Mouse (Mus musculus): Measurements from ENCODE around the gene Glcci1.

Gene Glcci1

GRCm38 (mm10) chr6:8509551-8509950 is at the start of gene Glcci1:
TSS of gene Glcci1 (plus strand) at chr6:8509600.
- DNase-seq (ENCODE audit: low spot score in 2 of 2), result peak; percentile 52 to 61

DNA sequence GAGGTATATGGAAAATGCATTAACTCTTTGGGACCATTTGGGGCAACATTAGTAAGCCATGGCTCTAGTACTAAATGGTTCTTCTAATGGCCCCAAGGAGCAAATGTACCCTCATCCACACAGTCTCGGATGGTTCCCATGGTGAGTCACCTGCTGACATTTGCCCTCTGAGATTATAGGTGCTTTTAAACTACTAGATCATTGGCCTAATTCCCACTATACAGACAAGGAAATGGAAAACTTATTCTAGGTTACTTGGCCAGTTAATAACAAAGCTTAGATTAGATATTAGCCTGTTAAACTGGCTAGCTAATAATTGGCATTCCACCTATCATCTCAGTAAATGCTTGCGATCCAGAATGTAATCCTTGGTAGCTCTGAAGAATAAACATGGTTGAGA is 47.0 kb upstream of the Glcci1 start:
- no peak for DNase-seq (ENCODE audit: low spot score in 2 of 2)

GRCm38 (mm10) chr6:8465388-8465787 is 44.0 kb upstream of the Glcci1 start:
- DNase-seq (ENCODE audit: low spot score in 2 of 2), result no peak

GRCm38 (mm10) chr6:8465985-8466384 is 43.4 kb upstream of the Glcci1 start:
- no peak for DNase-seq (ENCODE audit: low spot score in 2 of 2)

DNA sequence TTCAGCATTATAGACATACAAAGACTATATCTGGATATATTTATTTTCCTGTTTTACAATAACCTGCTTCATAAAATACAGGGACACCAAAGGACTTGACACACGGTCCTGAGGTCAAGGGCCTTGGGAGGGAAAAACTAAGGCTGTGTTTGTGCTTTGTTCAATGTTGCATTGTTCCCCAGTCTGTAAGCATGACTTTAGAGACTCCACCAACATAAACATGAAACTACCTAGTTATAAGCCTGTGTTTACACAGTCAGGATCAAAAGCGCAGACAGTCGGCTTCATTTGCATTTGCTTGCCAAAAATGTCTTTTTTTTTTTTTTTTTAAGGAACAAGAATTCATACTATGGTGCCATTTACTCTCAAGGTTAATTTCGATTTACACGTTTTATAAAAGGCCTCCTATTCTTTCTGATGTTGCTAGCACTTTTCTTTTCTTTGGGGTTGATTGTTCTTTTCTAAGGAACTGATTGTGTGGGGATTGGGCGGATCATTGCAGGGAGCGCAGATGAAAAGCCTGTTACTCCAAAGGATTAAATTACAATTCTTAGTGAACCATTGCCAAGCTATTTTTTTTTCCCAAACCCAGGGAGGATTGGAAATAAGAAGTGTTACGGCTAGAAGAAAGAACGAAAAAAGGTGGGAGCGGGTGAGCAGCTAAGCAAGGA is 41.6 kb upstream of the Glcci1 start:
- no peak for DNase-seq (ENCODE audit: low spot score in 2 of 2)

DNA sequence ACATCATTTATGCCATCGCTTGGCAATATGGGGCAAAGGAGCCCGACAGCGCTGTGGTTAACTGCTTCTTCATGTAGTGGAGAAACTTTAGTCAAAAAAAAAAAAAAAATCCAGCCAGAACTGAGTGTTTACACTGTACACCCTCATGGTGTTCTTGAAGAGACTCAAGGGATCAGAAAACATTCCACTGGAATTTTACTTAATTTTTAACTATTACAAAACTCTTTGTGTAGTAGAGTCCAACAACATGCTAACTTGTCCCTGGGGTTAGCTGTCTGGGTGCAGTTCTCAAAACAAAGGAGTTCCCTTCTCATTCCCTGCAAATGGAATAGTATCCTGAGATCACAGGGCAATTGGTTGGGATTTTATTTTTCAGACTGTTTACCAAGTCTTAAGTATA is 39.5 kb upstream of the Glcci1 start:
- no peak for DNase-seq (ENCODE audit: low spot score in 2 of 2)

- no peak for DNase-seq (ENCODE audit: low spot score in 2 of 2)
Observed at GRCm38 (mm10) chr6:8472125-8472524, 37.3 kb upstream of the Glcci1 start.

GRCm38 (mm10) chr6:8472915-8473314 is 36.5 kb upstream of the Glcci1 start:
- DNase-seq (ENCODE audit: low spot score in 2 of 2), result no peak

DNA sequence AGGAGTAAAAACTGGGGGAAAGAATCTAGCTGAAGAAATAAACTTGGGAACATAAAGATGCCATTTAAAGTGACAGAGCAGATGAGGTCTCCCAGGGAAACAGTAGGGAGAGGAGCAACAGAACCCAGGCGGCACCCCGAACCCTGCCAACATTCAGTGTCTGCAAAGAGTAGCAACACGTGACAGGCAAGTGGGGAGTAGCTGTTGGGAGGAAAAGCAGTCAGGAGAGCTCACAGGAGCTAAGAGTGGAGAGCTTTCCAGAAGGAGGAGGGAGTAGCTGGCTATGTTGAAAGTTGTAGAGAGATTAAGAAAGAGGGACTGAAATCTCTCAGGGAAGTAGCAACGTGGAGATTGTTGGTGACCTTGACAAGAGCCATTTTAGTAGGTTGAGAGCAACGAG is 35.9 kb upstream of the Glcci1 start:
- no peak for DNase-seq (ENCODE audit: low spot score in 2 of 2)

DNA sequence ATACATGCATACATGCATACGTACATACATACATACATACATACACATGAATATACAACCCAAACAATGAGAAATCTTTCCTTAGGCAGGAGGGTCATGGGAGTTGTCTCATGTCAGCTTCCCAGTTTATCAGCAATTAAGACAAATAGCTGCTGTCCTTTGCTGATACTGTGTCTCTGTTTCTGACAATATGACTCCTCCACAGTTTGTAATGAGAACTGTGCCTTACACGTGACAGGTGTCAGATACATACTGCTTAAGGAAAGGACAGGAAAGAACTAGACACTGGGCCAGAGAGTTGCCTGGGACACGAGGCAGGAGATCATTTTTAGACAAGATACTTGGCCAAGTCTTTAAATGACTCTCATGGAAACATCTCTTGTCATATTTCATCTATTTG is 35.1 kb upstream of the Glcci1 start:
- DNase-seq (ENCODE audit: low spot score in 2 of 2), result no peak

DNA sequence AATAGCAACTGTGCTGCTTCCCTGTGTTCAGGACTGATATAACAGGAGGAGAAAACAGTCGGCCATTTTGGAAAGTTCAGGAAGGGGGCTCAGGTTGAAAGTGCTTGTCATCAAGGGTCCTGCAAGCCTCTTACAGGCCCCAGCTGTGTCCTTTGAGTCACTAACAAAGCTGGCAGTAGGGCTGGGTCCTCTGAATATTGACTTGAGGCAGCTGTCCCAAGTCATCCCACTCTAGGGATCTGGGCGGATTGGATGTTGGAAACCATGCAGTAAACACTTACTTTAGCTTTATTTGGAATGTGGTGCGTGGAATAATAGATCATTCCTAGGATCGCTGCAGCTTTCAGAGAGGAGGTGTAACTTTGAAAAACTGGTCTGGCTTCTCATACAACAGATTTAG is 34.6 kb upstream of the Glcci1 start:
- DNase-seq (ENCODE audit: low spot score in 2 of 2), result no peak

- no peak for DNase-seq (ENCODE audit: low spot score in 2 of 2)
Observed at GRCm38 (mm10) chr6:8479176-8479575, 30.2 kb upstream of the Glcci1 start.

DNA sequence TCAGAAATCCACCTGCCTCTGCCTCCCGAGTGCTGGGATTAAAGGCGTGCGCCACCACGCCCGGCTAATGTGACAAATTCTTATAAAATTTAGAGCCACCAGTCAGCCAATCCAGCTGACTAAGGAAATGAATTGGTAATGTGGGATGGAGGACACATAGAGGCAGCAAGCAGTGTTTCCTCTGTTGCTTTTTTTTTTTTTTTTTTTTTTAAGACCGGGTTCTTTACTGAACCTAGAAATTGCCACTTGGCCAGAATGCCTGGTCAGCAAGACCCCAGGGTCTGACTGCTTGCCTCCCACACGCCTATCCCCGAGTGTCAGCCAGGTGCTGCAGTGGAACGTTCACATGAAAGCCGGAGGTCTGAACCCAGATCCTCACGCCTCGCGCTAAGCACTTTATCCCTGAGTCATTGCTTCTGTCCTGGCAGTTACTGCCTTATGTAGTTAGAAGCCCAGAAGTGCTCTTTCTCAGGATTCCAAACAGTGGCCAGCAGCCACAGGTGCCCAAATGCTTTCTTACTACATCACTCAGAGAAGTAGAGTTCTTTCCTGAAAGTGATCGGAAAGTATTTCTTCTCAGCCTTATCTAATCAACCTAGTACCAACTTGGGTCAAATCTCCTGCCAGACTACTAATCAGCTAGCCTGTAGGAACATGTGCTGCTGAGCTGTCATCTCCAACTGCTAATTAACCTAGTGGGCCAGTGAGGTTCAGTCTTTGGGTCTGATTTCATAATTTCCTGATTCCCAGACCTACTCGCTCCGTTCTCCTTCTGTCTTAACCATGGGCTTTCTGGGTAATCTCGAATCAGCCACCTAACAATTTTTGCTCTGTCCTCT is 24.7 kb upstream of the Glcci1 start:
- DNase-seq (ENCODE audit: low spot score in 2 of 2), result no peak

DNA sequence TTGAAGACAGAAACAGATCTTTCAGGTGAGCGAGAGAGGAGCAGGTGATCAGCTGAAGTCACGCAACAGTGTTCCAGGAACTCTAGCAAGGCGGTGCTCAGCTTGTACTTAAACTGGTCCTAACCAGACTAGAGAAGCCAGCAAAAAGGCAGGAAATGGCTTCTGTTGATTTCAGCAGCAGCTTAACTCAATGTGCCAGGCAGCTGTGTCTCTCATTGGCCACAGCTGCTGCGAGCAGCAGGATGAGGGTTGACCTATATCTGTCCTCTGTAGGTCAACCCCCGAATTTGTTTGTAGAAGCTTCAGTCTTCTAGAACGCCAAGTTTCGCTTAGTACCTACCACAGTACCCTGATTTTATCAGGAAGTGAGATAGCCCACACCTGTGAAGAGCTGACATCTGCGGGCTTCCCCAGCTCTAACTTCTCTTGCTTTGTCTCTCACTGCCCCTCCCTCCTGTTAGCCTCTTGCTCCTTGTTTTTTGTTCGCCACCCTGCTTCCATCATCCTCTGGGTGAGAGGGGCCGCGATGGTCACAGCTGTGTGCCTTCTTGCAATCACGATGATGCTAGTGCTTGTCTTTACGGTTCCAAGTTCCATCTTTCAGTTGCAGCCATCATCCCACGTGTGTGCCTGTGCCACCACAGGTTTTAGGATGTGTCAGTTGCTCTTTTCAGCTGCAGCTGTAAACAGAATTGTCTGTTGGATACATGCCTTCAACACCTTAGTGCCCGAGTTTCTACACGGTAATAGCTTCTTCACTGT is 23.8 kb upstream of the Glcci1 start:
- DNase-seq (ENCODE audit: low spot score in 2 of 2), result peak; percentile 25 to 32

DNA sequence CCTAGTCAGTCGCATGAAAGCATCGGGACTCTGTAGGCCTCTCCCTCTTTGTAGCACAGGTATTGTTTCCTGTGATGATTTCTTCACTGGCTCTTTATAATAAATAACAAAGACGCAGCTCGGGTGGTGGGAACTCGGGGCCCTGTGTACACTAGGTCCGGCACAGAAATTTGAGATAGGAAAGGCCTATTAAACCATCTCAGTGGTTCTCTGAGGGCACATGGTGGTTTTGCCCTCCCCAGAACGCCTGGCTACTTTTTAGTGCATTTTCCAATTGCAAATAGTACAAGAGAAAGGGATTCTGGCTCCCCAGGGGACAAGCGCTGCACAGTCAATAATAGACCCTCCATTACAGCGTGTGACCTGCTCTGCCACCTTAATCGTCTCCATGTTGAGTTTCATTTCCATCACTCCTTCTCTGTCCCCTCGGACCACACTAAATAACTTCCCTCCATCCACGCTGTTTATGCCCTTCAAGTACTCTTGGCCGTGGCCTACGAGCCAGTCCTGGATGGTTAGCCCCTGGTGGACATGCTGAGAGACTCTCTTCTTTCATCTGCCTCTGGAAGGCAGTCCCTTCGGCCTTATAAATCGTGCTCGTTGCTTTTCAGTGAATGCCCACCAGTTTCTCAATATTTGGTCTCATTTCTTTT is 22.9 kb upstream of the Glcci1 start:
- no peak for DNase-seq (ENCODE audit: low spot score in 2 of 2)

DNA sequence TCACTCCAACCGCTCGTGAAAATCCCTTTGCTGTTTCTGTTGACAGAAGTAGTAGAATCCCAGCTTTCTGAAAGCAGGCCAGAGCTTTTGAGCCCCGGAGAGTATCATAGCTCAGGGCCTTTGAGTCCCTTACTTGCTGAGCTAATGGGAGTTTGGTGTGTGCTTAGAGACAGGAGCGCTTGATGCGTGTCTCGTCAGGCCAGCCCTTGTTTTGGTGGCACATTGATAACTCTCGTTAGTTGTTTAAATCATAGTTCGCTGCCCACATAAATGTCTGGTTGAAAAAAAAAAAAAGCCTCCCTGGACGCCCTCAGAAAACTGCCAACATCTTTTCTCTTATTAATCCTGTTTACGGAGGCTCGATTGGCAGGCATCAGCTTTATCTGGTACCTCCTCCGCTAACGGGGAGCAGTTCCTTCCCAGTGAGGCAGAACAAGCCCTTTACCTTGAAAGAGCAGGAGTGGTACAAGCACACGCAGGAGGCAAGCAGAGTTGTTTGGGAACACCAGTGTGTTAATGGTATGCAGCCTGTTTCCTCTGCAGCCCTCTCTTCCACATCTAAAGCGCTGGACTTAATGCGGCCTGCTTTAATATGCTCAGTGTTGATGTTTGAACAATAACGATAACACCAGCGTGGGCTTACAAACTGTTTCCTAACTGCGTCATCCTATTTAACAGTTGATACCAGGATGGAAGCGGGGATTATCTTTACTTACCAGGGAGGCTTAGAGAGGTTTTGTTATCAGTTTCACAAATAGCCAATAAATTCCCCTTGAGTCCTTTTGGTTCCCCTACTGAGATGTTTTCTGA is 22.2 kb upstream of the Glcci1 start:
- DNase-seq (ENCODE audit: low spot score in 2 of 2), result no peak

DNA sequence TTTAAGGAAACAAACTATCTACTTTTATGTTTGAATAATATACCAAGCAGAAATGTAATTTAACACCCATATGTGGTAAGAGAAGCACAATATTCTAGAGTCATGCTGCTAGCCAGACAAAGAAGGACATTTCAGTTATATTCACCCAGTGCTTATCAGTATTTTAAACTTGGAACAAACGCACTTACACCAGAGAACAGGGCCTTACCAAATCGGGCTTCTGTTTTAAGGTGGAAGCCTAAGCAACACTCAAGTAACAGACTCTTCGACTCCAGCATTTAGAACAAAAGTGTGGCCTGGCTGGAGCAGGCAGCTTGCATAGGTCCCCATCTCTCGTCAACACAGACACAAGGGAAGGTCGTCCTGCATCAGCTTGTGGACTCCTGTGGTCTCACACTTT is 21.2 kb upstream of the Glcci1 start:
- no peak for DNase-seq (ENCODE audit: low spot score in 2 of 2)

DNA sequence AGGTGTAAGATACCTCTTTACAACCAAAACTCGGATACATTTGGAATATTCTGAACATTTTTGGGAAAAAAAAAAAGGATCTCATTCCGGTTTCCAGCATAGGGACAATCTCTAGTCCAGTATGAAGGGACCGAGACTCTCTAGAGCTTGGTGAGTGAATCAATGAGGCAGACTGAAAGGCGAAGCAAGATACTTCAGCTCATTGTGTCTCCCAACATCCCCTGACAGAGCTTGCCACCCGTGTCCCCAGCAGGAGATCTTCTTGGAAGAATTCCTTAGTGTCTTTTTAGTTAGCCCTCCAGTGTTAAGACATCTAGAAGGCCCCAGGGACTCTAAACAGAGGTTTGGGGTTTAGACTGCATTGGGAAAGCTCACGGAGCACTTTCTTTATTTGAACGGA is 20.1 kb upstream of the Glcci1 start:
- DNase-seq (ENCODE audit: low spot score in 2 of 2), result no peak

- no peak for DNase-seq (ENCODE audit: low spot score in 2 of 2)
Observed at GRCm38 (mm10) chr6:8489938-8490585, 19.3 kb upstream of the Glcci1 start.

- no peak for DNase-seq (ENCODE audit: low spot score in 2 of 2)
Observed at GRCm38 (mm10) chr6:8492248-8492647, 17.2 kb upstream of the Glcci1 start.
